Mouse (Mus musculus) forebrain, embryonic 13.5 days (tissue): ENCODE measurements at regions not wholly inside any gene's neighbourhood (a gene's known extent, or its start where the extent isn't known, plus 50 kb on each side); places are given as distances from the start of the nearest gene placed in this dataset.
A peak's percentile ranks its signal among the peaks of the same experiment; 100 is the strongest.

Experiments
- ATAC-seq: fragments of 200-750 bp; cut with Nextera tagmentation; 2 replicates; pipeline ENCODE4 v1.8.0; 2017
- H3K27ac ChIP-seq: fragments of 300-500 bp; sonication (generic); 2 replicates; pipeline ENCODE4 v1.5.1; 2015; ENCODE audit warnings: inconsistent platforms, mild to moderate bottlenecking, moderate library complexity
- H3K27me3 ChIP-seq: fragments of 300-500 bp; sonication (generic); 2 replicates; pipeline ENCODE4 v1.6.1; 2015; ENCODE audit warnings: mild to moderate bottlenecking, inconsistent platforms
- H3K36me3 ChIP-seq: fragments of 300-500 bp; sonication (generic); 2 replicates; pipeline ENCODE4 v1.6.1; 2015; ENCODE audit warnings: mild to moderate bottlenecking, inconsistent platforms; ENCODE audit not compliant: poor library complexity, severe bottlenecking
- H3K4me1 ChIP-seq: fragments of 300-500 bp; sonication (generic); 2 replicates; pipeline ENCODE4 v1.6.1; 2015; ENCODE audit warnings: inconsistent platforms
- H3K4me2 ChIP-seq: fragments of 300-500 bp; sonication (generic); 2 replicates; pipeline ENCODE4 v1.6.1; 2015; ENCODE audit warnings: inconsistent platforms, mild to moderate bottlenecking, moderate library complexity
- H3K4me3 ChIP-seq: fragments of 300-500 bp; sonication (generic); 2 replicates; pipeline ENCODE4 v1.5.1; 2015; ENCODE audit warnings: mild to moderate bottlenecking, inconsistent platforms
- H3K9ac ChIP-seq: fragments of 300-500 bp; sonication (generic); 2 replicates; pipeline ENCODE4 v1.6.1; 2015; ENCODE audit warnings: mild to moderate bottlenecking, inconsistent platforms
- H3K9me3 ChIP-seq: fragments of 300-500 bp; sonication (generic); replicated peaks from 2 replicates; pipeline ENCODE4 v1.6.1; 2016; ENCODE audit warnings: inconsistent platforms
- WGBS: fragments of 180-500 bp; shearing (Covaris S2); methylation state at CpG from one replicate; pipeline ENCODE4 v1.1.7; 2015; 5-methylcytosine and 5-hydroxymethylcytosine counted together

DNA sequence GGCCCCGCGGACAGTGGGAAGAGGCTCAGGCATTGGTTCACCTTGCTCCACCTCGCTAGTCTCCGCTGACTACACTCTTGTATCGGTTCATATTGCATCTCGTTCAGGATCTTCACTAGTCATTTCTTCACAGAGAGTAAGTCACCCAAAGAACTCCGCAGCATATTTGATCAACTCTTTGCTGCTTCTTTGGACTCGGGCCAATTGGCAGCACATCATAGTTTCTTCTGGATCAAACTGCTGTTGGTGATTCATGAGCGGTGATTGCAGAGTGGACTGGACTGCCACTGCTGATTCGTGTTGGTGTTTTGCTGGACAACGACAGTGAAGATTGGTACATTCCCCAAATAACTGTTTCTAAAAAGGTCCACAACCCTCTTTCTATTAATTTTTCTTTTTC lies 98.4 kb upstream of the Mb21d2 start:
- Histone ChIP-seq H3K27me3 (no peaks in the 10 kb centered on the region), H3K27ac (no peak overlapping the region), H3K4me1 (no peaks in the 10 kb centered on the region), H3K4me2 (no peak overlapping the region), H3K9me3 (no peaks in the 10 kb centered on the region), H3K36me3 (no peaks in the 10 kb centered on the region), H3K9ac (no peak overlapping the region), H3K4me3 (no peak overlapping the region)
- no peak for ATAC-seq
- 86% methylated on average over 11 of the region's 11 CpGs for WGBS

DNA sequence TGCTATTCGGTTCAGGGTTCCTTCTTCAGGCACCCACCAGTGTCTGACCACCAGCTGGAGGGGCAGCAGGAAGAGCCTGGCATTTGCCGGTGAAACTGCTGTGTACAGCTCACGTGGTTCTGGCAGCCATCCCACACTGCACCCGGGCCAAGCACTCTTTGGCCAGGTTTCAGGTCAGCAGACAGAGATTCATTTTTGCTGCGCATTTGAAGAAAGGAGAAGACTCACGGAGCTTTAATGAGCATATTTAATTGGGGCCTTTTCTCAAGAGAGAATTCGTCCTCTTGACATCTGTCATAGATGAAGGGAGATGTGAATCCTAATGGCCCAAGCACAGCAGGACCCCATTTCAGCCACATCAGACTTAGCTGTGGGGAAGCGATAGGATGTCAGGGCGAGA lies 71.8 kb upstream of the Mb21d2 start:
- no peaks in the 10 kb centered on the region for H3K9me3 ChIP-seq
- no peak overlapping the region for H3K4me3 ChIP-seq
- no peaks in the 10 kb centered on the region for H3K36me3 ChIP-seq
- no peaks in the 10 kb centered on the region for H3K27me3 ChIP-seq
- peak; percentile 74; the same call in 1 of the 2 replicates for ATAC-seq
- H3K4me1 ChIP-seq = peaks cover 10% of the 10 kb centered on the region; the same call in 1 of the 2 replicates
- no peak overlapping the region for H3K4me2 ChIP-seq
- no peak overlapping the region for H3K9ac ChIP-seq
- WGBS = 46% methylated on average over 9 of the region's 9 CpGs
- no peak overlapping the region for H3K27ac ChIP-seq

DNA sequence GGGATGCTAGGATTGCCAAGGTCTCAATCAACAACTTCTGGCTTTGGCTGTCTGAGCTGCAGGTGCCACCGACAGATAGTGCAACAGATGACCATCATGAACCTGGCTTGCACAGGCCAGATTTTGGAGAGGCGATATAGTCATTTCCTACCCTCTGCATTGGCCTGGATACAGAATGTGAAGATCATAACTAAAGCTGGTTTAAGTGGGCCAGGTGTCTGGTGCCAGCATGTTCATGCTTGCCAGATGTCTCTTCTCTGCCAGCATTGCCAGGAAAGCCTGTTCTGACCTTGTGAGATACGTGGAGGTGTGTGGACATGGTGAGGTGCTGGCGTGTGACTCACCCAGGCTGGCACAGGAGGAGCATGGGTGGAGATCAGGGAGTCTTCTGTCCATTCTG lies 70.2 kb upstream of the Mb21d2 start:
- WGBS = 76% methylated on average over 4 of the region's 4 CpGs
- no peak for ATAC-seq
- H3K4me2 ChIP-seq = no peak overlapping the region
- H3K27me3 ChIP-seq = no peaks in the 10 kb centered on the region
- no peak overlapping the region for H3K9ac ChIP-seq
- no peaks in the 10 kb centered on the region for H3K36me3 ChIP-seq
- H3K9me3 ChIP-seq = no peaks in the 10 kb centered on the region
- H3K27ac ChIP-seq = no peak overlapping the region
- H3K4me3 ChIP-seq = no peak overlapping the region
- H3K4me1 ChIP-seq = peaks cover 10% of the 10 kb centered on the region; the same call in 1 of the 2 replicates

DNA sequence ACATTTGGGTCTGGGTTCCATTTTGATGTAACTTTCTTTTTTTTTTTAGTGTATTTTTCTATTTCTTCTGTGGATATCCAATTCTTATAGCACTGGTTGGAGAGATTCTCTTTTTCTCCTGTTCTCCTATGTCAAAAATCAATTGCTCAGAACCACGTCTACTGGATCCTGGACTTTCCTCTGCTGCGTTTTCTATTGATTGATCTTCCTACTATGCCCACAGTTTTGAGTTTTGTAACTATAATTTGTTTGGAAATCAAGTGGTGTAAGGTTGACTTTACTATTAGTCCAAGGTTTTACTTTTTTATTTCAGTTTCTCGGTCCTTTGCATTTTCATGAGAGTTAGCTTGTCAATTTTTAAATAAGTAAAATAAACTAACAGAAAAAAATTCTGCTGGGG lies 67.2 kb upstream of the Mb21d2 start:
- Histone ChIP-seq H3K9me3 (no peaks in the 10 kb centered on the region), H3K4me2 (no peak overlapping the region), H3K36me3 (no peaks in the 10 kb centered on the region), H3K4me1 (peaks cover 6% of the 10 kb centered on the region; the same call in 1 of the 2 replicates), H3K9ac (no peak overlapping the region), H3K27me3 (no peaks in the 10 kb centered on the region), H3K27ac (no peak overlapping the region), H3K4me3 (no peak overlapping the region)
- no peak for ATAC-seq
- WGBS = 91% methylated on average over 3 of the region's 3 CpGs

DNA sequence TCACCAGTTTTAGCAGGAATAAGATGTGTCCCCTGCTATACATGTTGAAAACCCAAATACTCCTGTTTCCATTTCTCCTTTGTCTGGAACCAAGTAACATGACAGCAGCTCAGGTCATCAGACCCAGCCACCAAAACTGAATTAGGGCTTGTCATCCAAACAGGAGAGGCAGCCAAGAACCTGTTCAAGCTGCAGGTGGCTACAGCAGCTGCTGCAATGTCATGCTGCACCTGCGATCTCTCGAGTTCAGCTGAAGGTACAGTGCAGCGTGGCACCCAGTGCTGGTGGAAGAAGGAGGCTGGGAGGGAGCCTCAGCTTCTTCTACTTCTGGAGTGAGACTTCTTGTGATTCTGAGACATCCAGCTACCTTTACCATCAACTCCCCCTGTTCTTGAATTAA lies 61.2 kb upstream of the Mb21d2 start:
- 95% methylated on average over 3 of the region's 3 CpGs for WGBS
- ATAC-seq = no peak
- no peaks in the 10 kb centered on the region for H3K4me1 ChIP-seq
- no peaks in the 10 kb centered on the region for H3K9me3 ChIP-seq
- H3K4me3 ChIP-seq = no peak overlapping the region
- no peaks in the 10 kb centered on the region for H3K36me3 ChIP-seq
- H3K27ac ChIP-seq = no peak overlapping the region
- no peaks in the 10 kb centered on the region for H3K27me3 ChIP-seq
- no peak overlapping the region for H3K9ac ChIP-seq
- no peak overlapping the region for H3K4me2 ChIP-seq

DNA sequence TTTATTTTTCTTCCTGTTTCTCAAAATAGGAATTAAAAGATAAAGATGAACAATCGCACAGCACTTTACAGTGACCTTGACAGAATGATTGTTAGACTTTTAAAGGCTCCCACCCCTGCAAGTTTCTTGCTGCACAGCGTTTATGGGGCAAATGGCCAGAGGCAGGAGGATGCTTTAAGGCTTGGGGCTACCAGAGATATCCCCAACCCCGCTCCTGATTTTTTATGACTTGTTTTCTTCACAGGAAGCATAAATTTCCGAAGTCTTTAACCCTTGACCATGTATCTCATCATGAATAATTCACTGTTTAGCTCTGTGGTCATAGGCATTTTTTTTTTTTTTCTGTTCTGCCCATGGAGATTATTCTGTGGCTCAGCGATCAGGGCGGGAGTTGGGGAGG lies 55.5 kb upstream of the Mb21d2 start:
- 69% methylated on average over 6 of the region's 6 CpGs for WGBS

DNA sequence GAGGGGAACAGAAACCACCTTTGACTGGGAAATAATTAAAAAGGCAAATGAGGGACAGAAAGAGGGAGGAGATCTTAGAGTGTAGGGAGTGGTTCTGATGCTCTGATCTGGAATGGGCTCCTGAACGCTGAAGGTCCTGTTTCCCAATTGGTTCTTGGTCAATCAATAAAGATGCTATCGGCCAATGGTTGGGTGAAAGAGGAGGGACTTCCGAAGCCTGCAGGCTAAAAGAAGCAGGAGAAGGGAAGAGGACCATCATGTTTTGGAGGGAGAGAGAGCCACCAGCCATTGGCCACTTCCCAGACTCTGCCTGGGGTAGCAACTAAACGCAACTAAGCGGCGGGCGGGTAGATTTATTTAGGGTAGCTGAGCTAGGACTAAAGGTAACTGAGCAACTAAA lies 53.4 kb upstream of the Mb21d2 start:
- H3K27me3 ChIP-seq = no peaks in the 10 kb centered on the region
- H3K9ac ChIP-seq = no peak overlapping the region
- H3K27ac ChIP-seq = no peak overlapping the region
- H3K4me1 ChIP-seq = no peaks in the 10 kb centered on the region
- 84% methylated on average over 7 of the region's 7 CpGs for WGBS
- H3K4me3 ChIP-seq = no peak overlapping the region
- no peak overlapping the region for H3K4me2 ChIP-seq
- H3K36me3 ChIP-seq = no peaks in the 10 kb centered on the region
- no peak for ATAC-seq
- H3K9me3 ChIP-seq = no peaks in the 10 kb centered on the region; the same call in 1 of the 2 replicates

More for the DNA sequence above, 55.5 kb upstream of the Mb21d2 start:
- H3K27me3 ChIP-seq = no peaks in the 10 kb centered on the region
- H3K4me1 ChIP-seq = no peaks in the 10 kb centered on the region
- no peak overlapping the region for H3K9ac ChIP-seq
- H3K36me3 ChIP-seq = no peaks in the 10 kb centered on the region
- no peak overlapping the region for H3K4me2 ChIP-seq
- no peaks in the 10 kb centered on the region for H3K9me3 ChIP-seq
- H3K4me3 ChIP-seq = no peak overlapping the region
- no peak overlapping the region for H3K27ac ChIP-seq
- no peak for ATAC-seq
